Mouse (Mus musculus): Measurements from ENCODE around the gene Dph1.

Dph1 gene

GRCm38 (mm10) chr11:75134485-75135068 lies 56.5 kb downstream of the Dph1 start:
- DNase-seq (ENCODE audit: extremely low spot score), result no peak

- peak; percentile 44 for DNase-seq (ENCODE audit: extremely low spot score)
Observed at GRCm38 (mm10) chr11:75133951-75134350, 57.1 kb downstream of the Dph1 start.

DNA sequence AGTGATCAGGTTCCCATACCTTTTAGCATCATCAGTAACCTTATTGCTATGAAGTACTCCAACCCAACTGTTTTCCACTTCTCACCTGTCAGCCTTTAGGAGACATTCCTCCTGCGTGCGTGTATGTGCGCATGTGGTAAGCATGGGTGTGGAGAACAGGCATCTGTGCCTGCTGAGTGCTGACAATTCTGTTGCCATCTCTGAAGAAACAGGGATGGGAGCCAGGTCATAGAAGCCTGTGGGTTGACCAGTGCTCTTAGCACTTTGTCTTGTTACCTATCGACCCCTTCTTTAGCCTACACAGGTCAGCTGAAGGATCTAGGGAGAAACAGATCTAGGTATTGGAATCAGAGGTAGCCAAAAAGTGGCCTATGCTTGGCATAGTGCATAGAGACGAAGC lies 57.6 kb downstream of the Dph1 start:
- DNase-seq (ENCODE audit: extremely low spot score), result no peak

DNA sequence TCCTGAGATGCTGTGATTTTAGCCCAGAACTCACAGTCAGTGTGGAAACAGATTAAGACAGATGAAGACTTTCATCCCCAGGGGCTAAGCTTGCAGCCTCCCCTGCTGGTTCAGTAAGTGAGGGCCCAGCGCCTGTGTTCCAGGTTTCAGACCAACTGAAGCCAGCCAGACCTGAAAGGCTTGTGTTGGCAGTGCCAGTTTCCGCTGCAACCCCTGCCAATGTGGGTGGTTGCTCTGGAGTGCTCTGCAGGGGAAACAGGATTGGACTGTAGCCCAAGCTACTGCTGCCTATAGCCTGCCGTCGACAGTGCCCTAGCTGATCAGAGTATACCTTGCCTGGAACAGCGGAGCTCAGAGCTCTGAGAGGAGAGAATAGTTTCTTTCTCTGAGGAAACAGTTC lies 58.8 kb downstream of the Dph1 start:
- DNase-seq (ENCODE audit: extremely low spot score), result no peak

- DNase-seq (ENCODE audit: extremely low spot score), result no peak
Observed at GRCm38 (mm10) chr11:75131300-75131699, 59.7 kb downstream of the Dph1 start.

GRCm38 (mm10) chr11:75129481-75129880 lies 61.6 kb downstream of the Dph1 start:
- no peak for DNase-seq (ENCODE audit: extremely low spot score)

Measured in embryo, embryonic 9.5 days (tissue).